Mouse (Mus musculus): ENCODE data around the gene Ppp4r4.
"Not testable (repeated sequence)": the region's sequence is repeated elsewhere in the genome, so short reads cannot be mapped to it uniquely, and the experiment has no call there.

Ppp4r4 gene

GRCm38 (mm10) chr12:103532020-103532648, at the start of gene Ppp4r4:
Gene Ppp4r4, plus strand, starts transcription at chr12:103532283.
- peak; percentile 11 to 46 for DNase-seq (ENCODE audit: low read depth in 1 of 2, low spot score in 2 of 2)

GRCm38 (mm10) chr12:103482781-103483180, 49.3 kb upstream of the Ppp4r4 start:
- DNase-seq (ENCODE audit: low read depth in 1 of 2, low spot score in 2 of 2) = no peak

DNA sequence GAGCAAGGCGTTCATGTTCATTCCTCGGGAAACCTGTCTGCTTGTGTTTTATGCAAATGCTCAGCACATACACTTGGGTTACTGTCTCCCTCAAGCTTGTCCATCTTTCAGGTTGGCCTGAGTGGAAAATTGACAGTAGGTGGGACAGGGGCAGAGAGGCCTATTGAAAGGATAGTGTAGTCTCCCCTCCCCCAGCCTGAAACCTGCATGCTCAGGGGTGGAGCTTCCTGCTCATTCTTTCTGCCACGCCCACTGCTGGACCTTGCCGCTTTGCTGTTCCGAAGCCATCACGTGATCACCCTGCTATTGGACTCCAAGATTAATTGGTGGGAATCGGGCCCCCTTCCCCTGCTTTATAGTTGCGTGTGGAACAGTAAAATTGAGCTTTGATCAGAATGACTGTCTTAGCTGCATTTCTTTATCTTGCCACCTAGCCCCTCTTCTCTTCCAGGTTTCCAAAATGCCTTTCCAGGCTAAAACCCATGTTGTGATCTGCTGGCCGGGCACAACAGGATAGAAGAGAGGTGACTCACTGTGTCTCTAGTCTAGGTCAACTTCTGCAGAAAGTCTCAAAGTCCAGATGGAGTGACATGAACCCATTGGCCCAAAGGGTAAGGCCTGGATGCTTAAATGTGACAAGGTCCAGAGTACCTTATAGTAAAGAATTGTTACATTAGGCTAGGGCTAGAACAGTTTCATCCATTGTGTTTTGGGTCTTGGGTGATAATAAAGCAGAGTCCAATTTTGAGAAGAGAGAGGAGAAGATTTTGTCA, 47.7 kb upstream of the Ppp4r4 start:
- DNase-seq (ENCODE audit: low read depth in 1 of 2, low spot score in 2 of 2) = not testable (repeated sequence)

DNA sequence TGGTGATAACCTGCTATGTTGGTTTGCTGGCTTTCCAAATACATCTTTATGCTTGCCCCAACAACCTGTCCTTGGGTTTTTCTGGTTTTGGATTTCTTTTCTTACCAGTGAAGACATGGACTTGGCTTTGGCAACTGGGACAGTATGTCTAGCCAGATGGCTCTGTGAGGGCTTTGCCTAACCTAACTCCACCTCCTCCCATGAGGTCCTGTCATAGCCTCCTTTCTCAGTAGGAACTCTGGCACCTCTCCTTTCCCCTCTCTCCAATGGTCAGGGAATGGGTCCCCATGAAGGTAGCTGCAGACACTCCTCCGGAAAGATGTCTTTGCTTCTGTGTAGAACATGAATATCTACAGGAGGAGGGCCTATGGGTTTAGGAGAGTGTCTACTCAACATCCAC, 45.4 kb upstream of the Ppp4r4 start:
- no peak for DNase-seq (ENCODE audit: low read depth in 1 of 2, low spot score in 2 of 2)

- DNase-seq (ENCODE audit: low read depth in 1 of 2, low spot score in 2 of 2) = no peak
Measured at GRCm38 (mm10) chr12:103487276-103487675, 44.8 kb upstream of the Ppp4r4 start.

GRCm38 (mm10) chr12:103487750-103488149, 44.3 kb upstream of the Ppp4r4 start:
- no peak for DNase-seq (ENCODE audit: low read depth in 1 of 2, low spot score in 2 of 2)

GRCm38 (mm10) chr12:103491091-103491730, 40.9 kb upstream of the Ppp4r4 start:
- no peak for DNase-seq (ENCODE audit: low read depth in 1 of 2, low spot score in 2 of 2)

GRCm38 (mm10) chr12:103492767-103493166, 39.3 kb upstream of the Ppp4r4 start:
- peak; percentile 13 to 39 for DNase-seq (ENCODE audit: low read depth in 1 of 2, low spot score in 2 of 2)

DNA sequence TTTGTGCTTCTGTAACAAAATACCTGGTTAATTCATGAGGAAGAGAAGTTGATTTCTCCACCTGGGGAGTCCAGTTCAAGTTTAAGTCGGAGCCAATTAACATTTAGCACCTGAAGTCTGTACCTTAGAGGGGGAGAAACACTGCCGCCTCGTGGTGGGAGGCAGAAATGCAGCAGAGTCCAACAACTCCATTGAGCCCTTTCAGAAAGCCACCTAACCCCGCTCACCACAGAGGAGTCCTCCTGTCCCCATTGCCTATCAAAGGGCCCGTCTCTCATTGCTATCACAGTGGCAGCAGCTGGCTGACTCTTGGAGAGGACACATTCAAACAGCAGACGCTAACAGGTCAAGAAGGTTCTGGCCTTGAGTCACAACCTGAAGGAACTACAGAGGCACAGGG, 37.6 kb upstream of the Ppp4r4 start:
- peak in 1 of 2 experiments; percentile 26 for DNase-seq (ENCODE audit: low read depth in 1 of 2, low spot score in 2 of 2)

DNA sequence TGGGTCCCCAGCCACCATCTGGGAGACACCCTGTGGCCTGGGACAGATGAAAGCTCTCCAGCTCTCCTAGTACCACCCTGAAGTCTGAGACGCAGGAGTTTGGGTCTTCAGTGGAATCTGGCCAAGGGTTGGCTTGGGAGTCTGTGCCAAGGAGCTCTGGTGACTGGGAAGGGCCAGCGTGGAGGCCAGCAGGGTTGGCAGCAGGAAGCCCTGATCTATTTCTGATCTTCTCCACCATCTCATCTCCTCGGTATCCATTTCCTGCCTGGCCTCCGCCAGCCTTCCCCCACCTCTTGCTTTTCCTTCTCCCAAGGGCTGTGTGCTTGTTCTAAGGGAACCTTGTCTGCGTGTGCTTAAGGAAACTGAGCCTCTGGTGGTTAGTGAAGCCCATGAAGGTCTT, 33.3 kb upstream of the Ppp4r4 start:
- no peak for DNase-seq (ENCODE audit: low read depth in 1 of 2, low spot score in 2 of 2)

DNA sequence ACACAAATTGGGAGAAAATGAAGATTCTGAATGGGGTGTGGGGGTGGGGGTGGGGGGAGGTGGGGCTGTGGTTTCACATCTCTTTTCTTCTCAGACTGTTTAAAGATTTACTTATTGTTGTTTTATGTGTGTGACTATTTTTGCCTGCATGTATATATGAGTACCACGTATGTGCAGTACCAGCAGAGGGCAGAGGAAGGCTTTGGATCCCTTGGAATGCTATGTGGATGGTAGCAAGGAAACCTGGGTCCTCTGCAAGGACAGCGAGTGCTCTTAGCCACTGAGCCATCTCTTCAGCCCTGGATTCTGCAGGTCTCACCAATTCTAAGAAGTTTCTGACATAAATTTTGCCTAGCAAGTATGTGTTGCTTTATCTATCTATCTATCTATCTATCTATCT, 32.8 kb upstream of the Ppp4r4 start:
- no peak for DNase-seq (ENCODE audit: low read depth in 1 of 2, low spot score in 2 of 2)

DNA sequence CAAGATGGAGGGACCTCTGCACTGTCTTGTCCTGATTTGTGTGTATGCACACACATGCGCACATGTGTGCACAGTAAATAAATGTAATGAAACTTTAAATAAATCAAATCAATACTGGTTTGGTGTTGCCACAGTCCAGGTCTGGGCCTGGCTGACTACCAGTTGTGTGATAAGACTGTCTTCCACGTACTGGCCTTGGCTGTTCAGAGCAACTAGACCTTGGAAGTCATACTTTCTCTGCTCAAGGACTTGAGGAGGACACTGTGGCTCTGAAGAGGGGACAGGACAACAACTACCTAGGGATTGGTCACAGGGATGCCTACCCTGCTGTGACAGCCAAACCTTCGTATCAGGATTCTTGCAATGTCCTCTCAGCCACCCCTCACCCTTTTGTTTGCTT, 28.8 kb upstream of the Ppp4r4 start:
- DNase-seq (ENCODE audit: low read depth in 1 of 2, low spot score in 2 of 2) = no peak

DNA sequence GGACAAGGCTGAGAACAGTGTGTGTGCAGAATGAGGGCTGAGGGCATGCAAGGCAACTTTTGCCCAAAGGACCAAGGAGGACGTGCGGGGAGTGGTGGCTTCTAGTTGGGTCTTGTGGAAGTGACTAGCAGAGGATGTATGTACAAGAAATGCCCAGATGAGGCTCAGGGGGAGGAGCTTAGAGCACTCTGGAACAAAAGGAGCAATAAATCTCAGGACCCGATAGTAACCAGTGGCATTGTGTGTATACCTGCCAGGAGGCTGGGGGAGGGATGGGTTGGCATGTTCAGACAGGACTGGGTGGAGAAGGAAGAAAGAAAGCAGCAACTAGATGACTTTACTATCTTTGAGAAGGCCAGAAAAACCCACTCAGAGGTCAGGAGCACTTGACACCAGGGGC, 27.7 kb upstream of the Ppp4r4 start:
- no peak for DNase-seq (ENCODE audit: low read depth in 1 of 2, low spot score in 2 of 2)

- no peak for DNase-seq (ENCODE audit: low read depth in 1 of 2, low spot score in 2 of 2)
Measured at GRCm38 (mm10) chr12:103508346-103508745, 23.7 kb upstream of the Ppp4r4 start.

- DNase-seq (ENCODE audit: low read depth in 1 of 2, low spot score in 2 of 2) = no peak
Measured at GRCm38 (mm10) chr12:103509893-103510292, 22.2 kb upstream of the Ppp4r4 start.

GRCm38 (mm10) chr12:103511586-103511985, 20.5 kb upstream of the Ppp4r4 start:
- no peak for DNase-seq (ENCODE audit: low read depth in 1 of 2, low spot score in 2 of 2)

DNA sequence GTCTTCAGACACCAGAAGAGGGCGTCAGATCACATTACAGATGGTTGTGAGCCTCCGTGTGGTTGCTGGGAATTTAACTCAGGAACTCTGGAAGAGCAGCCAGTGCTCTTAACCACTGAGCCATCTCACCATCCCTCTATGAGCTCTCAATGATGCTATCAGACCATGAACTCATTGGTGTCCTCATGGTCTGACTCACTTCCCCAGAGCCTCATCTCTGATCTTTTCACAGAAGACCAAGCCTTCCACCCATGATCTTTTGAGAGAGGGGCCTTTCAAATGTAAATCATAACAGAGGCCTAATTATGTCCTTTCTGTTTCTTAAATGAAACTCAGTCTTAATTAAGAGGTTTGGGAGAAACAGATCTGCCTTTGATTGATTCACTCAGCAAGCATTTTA, 19.0 kb upstream of the Ppp4r4 start:
- DNase-seq (ENCODE audit: low read depth in 1 of 2, low spot score in 2 of 2) = no peak

- DNase-seq (ENCODE audit: low read depth in 1 of 2, low spot score in 2 of 2) = no peak
Measured at GRCm38 (mm10) chr12:103513451-103513871, 18.6 kb upstream of the Ppp4r4 start.

GRCm38 (mm10) chr12:103514354-103514753, 17.7 kb upstream of the Ppp4r4 start:
- no peak for DNase-seq (ENCODE audit: low read depth in 1 of 2, low spot score in 2 of 2)

- no peak for DNase-seq (ENCODE audit: low read depth in 1 of 2, low spot score in 2 of 2)
Measured at GRCm38 (mm10) chr12:103515638-103516037, 16.4 kb upstream of the Ppp4r4 start.

- no peak for DNase-seq (ENCODE audit: low read depth in 1 of 2, low spot score in 2 of 2)
Measured at GRCm38 (mm10) chr12:103518640-103519039, 13.4 kb upstream of the Ppp4r4 start.

GRCm38 (mm10) chr12:103530596-103530995, 1.5 kb upstream of the Ppp4r4 start:
- DNase-seq (ENCODE audit: low read depth in 1 of 2, low spot score in 2 of 2) = no peak

Measured in monocyte, adult 2 months (primary cell).